Mouse (Mus musculus) heart, postnatal 0 days (tissue): Measurements from ENCODE around the gene Zfp868. TPM values are rescaled to one million over a fixed set of nuclear protein-coding genes. Genes with fewer than 3 reads are reported as not detected.
"Not testable (repeated sequence)": the region's sequence is repeated elsewhere in the genome, so short reads cannot be mapped to it uniquely, and the experiment has no call there.

Experiments used
- ATAC-seq: fragments of 200-750 bp; cut with Nextera tagmentation; 2 replicates; pipeline ENCODE4 v1.8.0; 2017; ENCODE audit warnings: low read depth, moderate number of reproducible peaks, moderate library complexity; ENCODE audit not compliant: insufficient read depth
- DNase-seq: peaks from one replicate; pipeline ENCODE4 v3.0.0-alpha.2; 2016; ENCODE audit warnings: low spot score
- H3K27ac ChIP-seq: fragments of 300-500 bp; sonication (generic); 2 replicates; pipeline ENCODE4 v1.5.1; 2014; ENCODE audit warnings: low read depth, mild to moderate bottlenecking
- H3K27me3 ChIP-seq: fragments of 300-500 bp; sonication (generic); 2 replicates; pipeline ENCODE4 v1.6.1; 2014; ENCODE audit warnings: low read length, mixed read lengths; ENCODE audit not compliant: control insufficient read depth, insufficient read depth
- H3K36me3 ChIP-seq: fragments of 300-500 bp; sonication (generic); replicated peaks from 2 replicates; pipeline ENCODE4 v1.6.1; 2014; ENCODE audit warnings: low read length, mixed read lengths; ENCODE audit not compliant: control insufficient read depth, insufficient read depth
- H3K4me1 ChIP-seq: fragments of 300-500 bp; sonication (generic); 2 replicates; pipeline ENCODE4 v1.6.1; 2014; ENCODE audit warnings: antibody characterized with exemption; ENCODE audit not compliant: control insufficient read depth, insufficient read depth
- H3K4me2 ChIP-seq: fragments of 300-500 bp; sonication (generic); 2 replicates; pipeline ENCODE4 v1.6.1; 2014; ENCODE audit warnings: low read depth, mild to moderate bottlenecking, low read length, moderate library complexity
- H3K4me3 ChIP-seq: fragments of 300-500 bp; sonication (generic); 2 replicates; pipeline ENCODE4 v1.5.1; 2014; ENCODE audit warnings: low read depth, low read length
- H3K9ac ChIP-seq: fragments of 300-500 bp; sonication (generic); replicated peaks from 2 replicates; pipeline ENCODE4 v1.6.1; 2014; ENCODE audit warnings: low read depth, low read length, mixed read lengths
- H3K9me3 ChIP-seq: fragments of 300-500 bp; sonication (generic); replicated peaks from 2 replicates; pipeline ENCODE4 v1.6.1; 2016; ENCODE audit warnings: low read length; ENCODE audit not compliant: control insufficient read depth
- CTCF ChIP-seq: IDR thresholded peaks from 2 replicates; pipeline ENCODE4 v1.5.1; 2016; ENCODE audit warnings: antibody characterized with exemption, control low read depth, low read depth
- EP300 ChIP-seq: IDR thresholded peaks from 2 replicates; pipeline ENCODE4 v1.6.1; 2016; ENCODE audit warnings: antibody characterized with exemption, low read depth
- WGBS: fragments of 180-500 bp; shearing (Covaris S2); extraction: QIAGEN DNeasy Blood & Tissue Kit; methylation state at CpG from one replicate; pipeline ENCODE4 v1.1.7; 2014; 5-methylcytosine and 5-hydroxymethylcytosine counted together
- polyA plus RNA-seq: library from polyadenylated mRNA; unstranded; fragments of >200 nt; fragmentation: Nextera tagmentation; extraction: Ambion mirVana; gene quantifications from 2 replicates; pipeline ENCODE4 v1.2.1, GENCODE M21; 2015
- total RNA-seq: library from RNA; depleted of rRNA; stranded (reverse); fragments of >200 nt; gene quantifications from 2 replicates; pipeline ENCODE4 v1.2.3, GENCODE M21; 2014; ENCODE audit warnings: low replicate concordance; rRNA removed

Gene Zfp868
- total and polyA plus RNA-seq, 2 experiments from 2014 or later, result 5.0 to 9.9 TPM

DNA sequence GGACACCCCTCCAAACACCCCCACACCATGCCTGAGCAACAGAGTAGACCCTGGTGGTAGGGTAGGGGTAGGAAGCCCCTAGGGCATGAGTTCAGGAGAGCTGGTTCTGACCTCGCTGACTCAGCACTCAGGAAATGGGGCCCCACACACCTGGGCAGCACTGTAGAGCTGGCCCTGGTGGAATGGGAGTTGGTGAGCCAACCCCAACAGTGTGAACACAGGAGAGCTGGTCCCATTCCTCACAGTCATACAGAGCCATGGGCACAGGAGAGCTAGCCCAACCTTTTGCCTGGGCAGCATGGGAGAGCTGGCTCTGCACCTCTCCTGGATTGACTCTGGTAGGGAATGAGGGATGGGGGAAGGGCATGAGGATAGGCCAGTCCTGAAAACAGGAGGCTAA, 7.3 kb downstream of the Zfp868 start:
- Histone ChIP-seq H3K9ac (no peak overlapping the region), H3K4me2 (no peak overlapping the region), H3K9me3 (no peaks in the 10 kb centered on the region), H3K4me1 (0 out of 2 replicates have a peak, but pooled peaks cover 2% of the 10 kb centered on the region), H3K27ac (no peak overlapping the region), H3K36me3 (peaks cover 32% of the 10 kb centered on the region), H3K27me3 (no peaks in the 10 kb centered on the region), H3K4me3 (no peak overlapping the region)
- DNase-seq (no peak), ATAC-seq (no peak; the same call in 1 of the 2 replicates)
- TF ChIP-seq EP300 (no peak), CTCF (no peak)
- WGBS, result 77% methylated on average over 1 of the region's 1 CpGs

GRCm38 (mm10) chr8:69614687-69615086, 10.7 kb downstream of the Zfp868 start:
- no peaks in the 10 kb centered on the region for H3K4me1 ChIP-seq
- WGBS, result 60% methylated on average over 2 of the region's 2 CpGs
- H3K4me2 ChIP-seq, result no peak overlapping the region
- peaks cover 59% of the 10 kb centered on the region for H3K36me3 ChIP-seq
- DNase-seq (no peak), ATAC-seq (no peak)
- no peak overlapping the region for H3K27ac ChIP-seq
- no peak overlapping the region for H3K4me3 ChIP-seq
- H3K9me3 ChIP-seq, result no peaks in the 10 kb centered on the region
- no peak overlapping the region for H3K9ac ChIP-seq
- peak; percentile 13; the same call in 1 of the 2 replicates for TF ChIP-seq CTCF
- TF ChIP-seq EP300, result no peak
- no peaks in the 10 kb centered on the region for H3K27me3 ChIP-seq

DNA sequence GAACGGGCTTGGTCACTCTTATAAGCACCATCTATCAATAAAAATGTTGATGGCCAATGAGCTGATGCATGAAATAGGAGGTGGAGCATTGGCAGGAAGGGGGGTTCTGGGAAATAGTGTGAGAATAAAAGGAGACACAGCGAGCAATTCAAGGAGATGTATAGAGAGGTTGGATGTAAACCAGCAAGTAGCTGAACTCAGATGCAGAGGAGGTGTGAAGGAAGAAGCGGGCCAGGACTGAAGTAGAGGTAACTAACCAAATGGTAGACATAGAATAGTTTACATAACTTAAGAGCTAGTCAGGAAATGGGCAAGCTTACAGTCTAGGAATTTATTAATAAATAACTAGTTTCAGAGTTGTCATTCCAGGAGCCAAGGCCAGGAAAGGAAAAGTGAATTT, 27.8 kb downstream of the Zfp868 start:
- H3K9ac ChIP-seq, H3K4me3 ChIP-seq, H3K27ac ChIP-seq, ATAC-seq, DNase-seq, H3K9me3 ChIP-seq, H3K4me2 ChIP-seq, H3K27me3 ChIP-seq, H3K4me1 ChIP-seq, H3K36me3 ChIP-seq: not testable (repeated sequence)
- WGBS, result 89% methylated on average over 2 of the region's 3 CpGs

DNA sequence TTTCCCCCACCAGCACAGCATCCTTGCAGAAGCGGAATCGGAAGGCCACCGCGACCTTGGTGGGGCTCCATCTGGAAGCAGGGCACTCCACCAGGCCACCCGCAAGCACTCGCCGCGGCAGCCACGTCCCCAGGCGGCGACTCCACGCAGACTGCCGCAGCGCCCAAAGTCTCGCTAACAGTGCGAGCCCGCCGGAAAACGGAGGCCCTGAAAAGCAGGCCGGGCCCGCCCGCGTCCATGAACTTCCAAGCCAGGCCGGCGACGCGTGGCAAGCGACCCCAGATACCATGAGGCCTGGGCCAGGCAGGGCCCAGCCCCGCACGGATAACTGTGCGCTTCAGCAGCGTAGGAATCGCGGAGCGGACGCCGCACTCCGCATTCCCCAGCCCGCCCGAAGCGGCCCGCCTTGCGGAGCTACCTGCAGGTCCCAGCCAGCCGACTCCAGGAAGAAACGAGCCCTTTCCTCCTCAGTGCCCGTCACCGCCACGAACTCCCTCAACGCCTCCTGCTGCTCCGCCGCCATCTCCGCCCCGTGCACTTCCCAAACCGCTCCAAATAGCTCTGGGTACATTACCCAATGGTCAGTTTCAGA, 40.6 kb downstream of the Zfp868 start:
- H3K9me3 ChIP-seq, result no peaks in the 10 kb centered on the region
- WGBS, result under 1% methylated on average over 54 of the region's 54 CpGs
- H3K4me2 ChIP-seq, result peak overlapping the region; percentile 80
- H3K9ac ChIP-seq, result peak overlapping the region; percentile 71
- H3K36me3 ChIP-seq, result no peaks in the 10 kb centered on the region
- H3K4me3 ChIP-seq, result peak overlapping the region; percentile 54
- no peaks in the 10 kb centered on the region for H3K4me1 ChIP-seq
- H3K27ac ChIP-seq, result 0 out of 2 replicates have a peak overlapping the region, but pooled peaks have one; percentile 25
- 0 out of 2 replicates have a peak, but pooled peaks have one; percentile 27 for ATAC-seq
- DNase-seq, result peak; percentile 8
- H3K27me3 ChIP-seq, result no peaks in the 10 kb centered on the region
- no peak for TF ChIP-seq EP300
- no peak for TF ChIP-seq CTCF

DNA sequence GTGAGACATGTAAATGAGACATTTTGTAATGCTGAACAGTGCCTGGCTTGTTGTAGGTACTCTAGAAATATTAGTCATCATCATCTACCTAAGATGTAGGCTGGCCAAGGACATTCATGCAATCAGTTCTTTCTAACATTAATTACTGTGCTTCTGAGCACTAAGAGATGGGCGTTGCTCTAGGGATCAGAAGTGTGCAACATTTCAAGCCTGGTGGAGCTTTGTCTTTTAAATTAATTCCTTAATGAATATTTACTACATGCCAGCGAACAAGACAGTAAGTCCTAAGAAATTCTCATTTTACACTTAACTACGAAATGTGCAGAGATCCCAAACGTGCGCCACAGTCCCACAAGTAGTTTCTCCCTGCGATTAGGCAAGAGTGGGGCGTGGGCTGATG, 41.1 kb downstream of the Zfp868 start:
- peak overlapping the region; percentile 71 for H3K9ac ChIP-seq
- not testable (repeated sequence) for DNase-seq, ATAC-seq, H3K4me1 ChIP-seq, H3K9me3 ChIP-seq, H3K27ac ChIP-seq, H3K36me3 ChIP-seq, H3K27me3 ChIP-seq
- peak overlapping the region; percentile 54 for H3K4me3 ChIP-seq
- 32% methylated on average over 7 of the region's 7 CpGs for WGBS
- peak overlapping the region; percentile 80 for H3K4me2 ChIP-seq

Other genes with a start within 250 kb of the Zfp868 start
- not detected in 2 replicates for gene Gm9495, start 172.0 kb downstream of the Zfp868 start, total RNA-seq
- not detected in 2 replicates for gene Gm9495, start 172.0 kb downstream of the Zfp868 start, polyA plus RNA-seq
- gene Gm7697, start 102.6 kb downstream of the Zfp868 start, total RNA-seq, result 0.58 TPM in 1 of 2 replicates, not detected in the other
- gene Gm7697, start 102.6 kb downstream of the Zfp868 start, polyA plus RNA-seq, result not detected in 2 replicates
- gene Zfp964, start 28.9 kb upstream of the Zfp868 start, total RNA-seq, result 0.27 and 3.7 TPM in 2 replicates
- gene Zfp964, start 28.9 kb upstream of the Zfp868 start, polyA plus RNA-seq, result 0.72 and 0.78 TPM in 2 replicates
- gene Zfp869, start 85.2 kb upstream of the Zfp868 start, total RNA-seq, result 5.6 and 16.8 TPM in 2 replicates
- 11.4 and 12.7 TPM in 2 replicates for gene Zfp869, start 85.2 kb upstream of the Zfp868 start, polyA plus RNA-seq
- 0.73 and 3.5 TPM in 2 replicates for gene Zfp963, start 124.4 kb upstream of the Zfp868 start, total RNA-seq
- 2.8 and 3.1 TPM in 2 replicates for gene Zfp963, start 124.4 kb upstream of the Zfp868 start, polyA plus RNA-seq
- gene Gm20422, start 149.3 kb upstream of the Zfp868 start, total RNA-seq, result 2.5 TPM in 1 of 2 replicates, not detected in the other
- 1.6 and 2.5 TPM in 2 replicates for gene Gm20422, start 149.3 kb upstream of the Zfp868 start, polyA plus RNA-seq
- gene Atp13a1, start 165.6 kb upstream of the Zfp868 start, total RNA-seq, result 42.4 and 44.0 TPM in 2 replicates
- 13.1 and 13.5 TPM in 2 replicates for gene Atp13a1, start 165.6 kb upstream of the Zfp868 start, polyA plus RNA-seq
- 14.1 and 20.5 TPM in 2 replicates for gene Zfp866, start 165.6 kb upstream of the Zfp868 start, total RNA-seq
- 8.0 and 9.2 TPM in 2 replicates for gene Zfp866, start 165.6 kb upstream of the Zfp868 start, polyA plus RNA-seq
- gene Gmip, start 183.1 kb upstream of the Zfp868 start, total RNA-seq, result 14.3 and 21.6 TPM in 2 replicates
- 3.2 and 3.9 TPM in 2 replicates for gene Gmip, start 183.1 kb upstream of the Zfp868 start, polyA plus RNA-seq
- gene Lpar2, start 196.9 kb upstream of the Zfp868 start, total RNA-seq, result 0.50 and 1.6 TPM in 2 replicates
- 0.03 and 0.10 TPM in 2 replicates for gene Lpar2, start 196.9 kb upstream of the Zfp868 start, polyA plus RNA-seq
- 2.2 TPM in 1 of 2 replicates, not detected in the other for gene Pbx4, start 206.9 kb upstream of the Zfp868 start, total RNA-seq
- gene Pbx4, start 206.9 kb upstream of the Zfp868 start, polyA plus RNA-seq, result 1.5 and 1.9 TPM in 2 replicates